Comparison of ENCODE assay signal across 8 mouse cellular contexts in the genomic region with DNA sequence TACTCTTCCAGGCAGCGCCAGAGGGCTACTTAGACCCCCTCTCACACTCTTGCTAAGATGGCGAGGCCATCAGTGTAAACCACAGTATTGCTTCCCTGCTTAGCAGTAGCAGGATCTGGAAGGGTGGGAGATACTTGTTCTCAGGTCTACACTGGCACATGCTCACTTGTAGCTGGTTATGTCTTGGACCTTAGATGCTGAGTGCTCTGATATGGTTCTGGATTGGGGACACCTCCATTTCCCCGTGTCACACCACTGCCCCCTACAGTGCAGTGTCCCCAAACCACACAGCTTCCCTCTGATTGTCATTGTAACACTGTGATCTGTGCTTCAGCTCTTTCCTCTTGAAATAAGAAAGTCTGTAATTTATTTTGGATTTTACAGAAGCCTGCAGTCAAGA. TPM values are rescaled to one million over a fixed set of nuclear protein-coding genes. Genes with fewer than 3 reads are reported as not detected.
DNase-seq lines count a peak whose midpoint lies in the region; TF ChIP-seq lines count a peak whose summit lies in the region.

No protein-coding gene starts in this region.

- no peak for TF ChIP-seq POLR2A in heart, adult 2 months (IDR thresholded peaks at IDR 0.05; ENCODE audit: insufficient read depth, low read depth, low read length)
- TF ChIP-seq POLR2A in spleen, adult 2 months (IDR thresholded peaks at IDR 0.05; ENCODE audit: low read depth, low read length): no peak

- H3K9ac ChIP-seq in heart, adult 2 months (ENCODE audit: low read depth, low read length): no peak overlapping the region

- DNase-seq in heart, adult 2 months: peak in 1 of 2 experiments; percentile 37
- no peak for DNase-seq in heart, postnatal 4 days
- DNase-seq in spleen, adult 2 months (ENCODE audit: low read depth in 1 of 2, low spot score in 2 of 2): no peak
- DNase-seq in spleen, postnatal 4 days (ENCODE audit: low spot score in 2 of 2): no peak
- peak; percentile 48 for DNase-seq in embryo, embryonic 10.5 days (ENCODE audit: low spot score)
- DNase-seq in lung, postnatal 10 days: peak; percentile 41
- no peak for DNase-seq in limb, embryonic 10.5 days (ENCODE audit: low spot score)
- no peak for DNase-seq in spleen, adult 12 weeks (ENCODE audit: low spot score)

- no peaks in the 10 kb centered on the region for H3K4me1 ChIP-seq in heart, adult 2 months (ENCODE audit: control insufficient read depth, insufficient read depth, low read length)
- H3K4me1 ChIP-seq in spleen, adult 2 months (ENCODE audit: control insufficient read depth, insufficient read depth, insufficient read length): no peaks in the 10 kb centered on the region
- no peaks in the 10 kb centered on the region for H3K4me1 ChIP-seq in limb, embryonic 10.5 days

- no peak overlapping the region for H3K27ac ChIP-seq in heart, adult 2 months
- no peak overlapping the region for H3K27ac ChIP-seq in spleen, adult 2 months (ENCODE audit: insufficient read depth, low read length)
- H3K27ac ChIP-seq in limb, embryonic 10.5 days: no peak overlapping the region

- no peaks in the 10 kb centered on the region for H3K79me2 ChIP-seq in heart, adult 2 months (replicated peaks; ENCODE audit: control insufficient read depth, insufficient read depth, low read length)

- H3K9me3 ChIP-seq in limb, embryonic 10.5 days (replicated peaks): no peaks in the 10 kb centered on the region

- 67% methylated on average over 3 of the region's 3 CpGs for WGBS in heart, adult 2 months
- 61% methylated on average over 3 of the region's 3 CpGs for WGBS in spleen, adult 2 months
- 63% methylated on average over 3 of the region's 3 CpGs for WGBS in limb, embryonic 10.5 days

- no peaks in the 10 kb centered on the region for H3K36me3 ChIP-seq in heart, adult 2 months (ENCODE audit: control insufficient read depth, insufficient read depth, low read length)
- H3K36me3 ChIP-seq in spleen, adult 2 months (ENCODE audit: control insufficient read depth, insufficient read depth, low read length): no peaks in the 10 kb centered on the region
- no peaks in the 10 kb centered on the region for H3K36me3 ChIP-seq in limb, embryonic 10.5 days

- intact Hi-C loops in heart, adult 2 months (cut with DNase I): no loop called here

- H3K27me3 ChIP-seq in heart, adult 2 months (ENCODE audit: control insufficient read depth, insufficient read depth, low read length): no peaks in the 10 kb centered on the region
- no peaks in the 10 kb centered on the region for H3K27me3 ChIP-seq in spleen, adult 2 months (ENCODE audit: control insufficient read depth, insufficient read depth, low read length)
- no peaks in the 10 kb centered on the region for H3K27me3 ChIP-seq in limb, embryonic 10.5 days (ENCODE audit: low read depth, poor library complexity, severe bottlenecking)

- H3K4me3 ChIP-seq in heart, adult 2 months: no peak overlapping the region
- no peak overlapping the region for H3K4me3 ChIP-seq in spleen, adult 2 months (ENCODE audit: extremely low read depth, insufficient read depth, insufficient read length)
- no peak overlapping the region for H3K4me3 ChIP-seq in limb, embryonic 10.5 days

- TF ChIP-seq EP300 in heart, adult 2 months (IDR thresholded peaks at IDR 0.05; ENCODE audit: insufficient read depth, low read depth, low read length): no peak

- TF ChIP-seq CTCF in heart, adult 2 months (IDR thresholded peaks at IDR 0.05): peak; percentile 77
- TF ChIP-seq CTCF in spleen, adult 2 months (IDR thresholded peaks at IDR 0.05; ENCODE audit: extremely low read depth, insufficient read depth, insufficient read length, insufficient replicate concordance): peak; percentile 31; the same call in 1 of the 2 replicates

RNA-seq across cellular contexts. Expression of a gene that starts 28.3 kb away (rescaled TPM):
- not detected for total RNA-seq in heart, adult 2 months (2021)
- polyA plus RNA-seq in heart, adult 2 months (2012; rRNA removed): 0.23 TPM in 1 of 2 replicates, not detected in the other
- not detected for total RNA-seq in heart, postnatal 4 days (2021)
- 0.02 and 0.06 TPM in 2 replicates for polyA plus RNA-seq in spleen, adult 2 months (2012; rRNA removed)
- 0.03 TPM in 1 of 2 replicates, not detected in the other for polyA plus RNA-seq in limb, embryonic 10.5 days (2016; fragmentation: Nextera tagmentation; extraction: Ambion mirVana)

RNA-seq across cellular contexts. Expression of a gene that starts 35.1 kb away (rescaled TPM):
- not detected for total RNA-seq in heart, adult 2 months (2021)
- 0.12 TPM in 1 of 2 replicates, not detected in the other for polyA plus RNA-seq in heart, adult 2 months (2012; rRNA removed)
- total RNA-seq in heart, postnatal 4 days (2021): not detected
- not detected in 2 replicates for polyA plus RNA-seq in spleen, adult 2 months (2012; rRNA removed)
- 0.15 TPM in 1 of 2 replicates, not detected in the other for polyA plus RNA-seq in limb, embryonic 10.5 days (2016; fragmentation: Nextera tagmentation; extraction: Ambion mirVana)

Comparison
In these comparisons a context has a peak if more than half of its experiments do, and no peak if none do; other contexts are left out.
1. DNase-seq: peak in embryo, embryonic 10.5 days (single experiment) and lung, postnatal 10 days (single experiment); none in heart, postnatal 4 days (single experiment), spleen, adult 2 months (0 of 2), spleen, postnatal 4 days (0 of 2), limb, embryonic 10.5 days (single experiment) and spleen, adult 12 weeks (single experiment).